Mouse (Mus musculus) adrenal gland, postnatal 4 days (tissue): ENCODE measurements around the gene Plod1. TPM values are rescaled to one million over a fixed set of nuclear protein-coding genes. Genes with fewer than 3 reads are reported as not detected.

Experiments
- DNase-seq, 2 experiments: peaks; one replicate each; pipeline ENCODE4 v3.0.0; 2021 to 2022; ENCODE audit warnings: low spot score in 2 of 2, mixed read lengths in 2 of 2
- total RNA-seq, 2 experiments: library from RNA; stranded (reverse); gene quantifications; 2 replicates each; pipeline ENCODE4 v1.2.3; 2021

Gene Plod1
- total RNA-seq, 2 experiments from 2014 or later = 39.5 to 46.6 TPM

DNA sequence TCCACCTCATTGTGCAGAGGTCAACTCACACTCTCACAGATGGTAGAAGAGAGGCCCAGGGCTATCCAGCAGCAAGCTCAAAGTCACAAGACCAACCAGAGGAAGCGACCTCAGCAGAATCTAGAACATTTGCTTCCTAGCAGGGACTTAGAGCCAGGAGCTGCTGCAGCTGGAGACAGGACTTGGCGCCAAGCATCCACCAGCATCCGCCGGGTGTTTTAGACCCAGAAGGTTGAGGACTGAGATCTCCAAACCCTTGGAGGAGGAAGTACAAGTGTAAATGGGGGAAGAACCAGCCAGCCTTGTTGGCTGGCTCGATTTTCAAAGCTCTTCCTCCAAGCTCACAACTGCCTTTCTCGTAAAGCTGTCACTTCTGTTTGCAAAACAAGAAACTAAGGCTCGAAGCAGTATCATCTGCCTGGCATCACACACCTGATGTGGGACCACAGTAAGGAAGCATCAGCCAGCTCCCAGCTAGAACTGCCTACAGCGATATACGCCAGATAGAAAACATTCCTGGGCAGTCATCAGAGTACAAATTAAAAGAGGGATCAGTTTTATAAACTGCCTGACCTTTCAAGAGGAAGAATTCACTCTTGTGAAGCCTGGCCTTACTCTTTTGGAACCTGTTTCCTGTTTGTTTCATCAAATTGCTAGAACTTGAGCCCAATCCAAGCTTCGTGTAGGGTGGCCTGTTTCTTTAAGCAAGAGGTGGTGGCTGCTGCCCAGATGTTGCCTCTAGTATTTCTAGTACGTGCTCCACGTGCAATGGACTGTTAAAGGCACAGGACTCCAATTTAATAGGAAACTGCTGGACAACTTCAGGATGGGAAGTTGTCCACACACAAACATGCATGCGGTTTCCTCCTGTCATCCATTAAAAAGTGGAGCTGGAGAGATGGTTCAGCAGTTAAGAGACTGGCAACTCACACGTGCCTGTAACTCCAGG, 1.9 kb upstream of the Plod1 start:
- DNase-seq = no peak

DNA sequence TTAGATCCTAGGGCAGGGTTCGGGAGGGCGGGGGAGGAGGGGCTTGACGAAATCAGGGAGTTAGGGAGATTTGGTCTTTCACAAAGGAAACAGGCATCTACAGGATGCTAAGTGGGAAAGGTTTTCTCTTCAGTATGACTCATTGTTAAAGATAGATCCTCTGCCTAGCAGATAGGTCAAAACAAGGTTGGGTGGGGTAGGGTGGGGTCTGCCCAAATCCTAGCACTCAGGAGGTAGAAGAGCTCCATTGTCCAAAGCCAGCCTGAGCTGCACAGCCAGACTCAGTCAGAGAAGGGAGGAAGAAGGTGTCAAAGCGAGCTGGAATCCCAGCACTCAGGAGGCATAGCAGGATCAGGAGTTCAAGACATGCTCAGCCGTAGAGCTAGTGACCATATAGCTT, 919 bp upstream of the Plod1 start:
- DNase-seq = no peak

DNA sequence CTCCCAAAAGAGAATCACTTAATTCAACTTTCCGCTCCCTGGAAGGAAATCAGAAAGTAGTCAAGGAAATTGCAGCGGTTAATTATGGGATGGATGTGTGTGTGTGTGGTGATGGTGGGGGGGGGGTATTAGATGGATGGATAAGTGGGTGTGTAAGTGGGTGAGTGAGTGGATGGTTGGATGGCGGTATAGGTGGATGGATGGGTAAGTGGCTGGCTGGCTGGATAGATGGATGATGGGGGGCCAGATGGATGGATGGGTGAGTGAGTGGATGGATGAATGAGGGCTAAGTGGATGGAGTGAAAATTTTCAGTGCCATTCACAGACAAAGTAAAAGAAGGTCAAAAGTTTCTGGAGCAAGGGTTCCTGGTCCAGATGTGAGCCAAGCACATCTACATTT, 454 bp upstream of the Plod1 start:
- no peak for DNase-seq

DNA sequence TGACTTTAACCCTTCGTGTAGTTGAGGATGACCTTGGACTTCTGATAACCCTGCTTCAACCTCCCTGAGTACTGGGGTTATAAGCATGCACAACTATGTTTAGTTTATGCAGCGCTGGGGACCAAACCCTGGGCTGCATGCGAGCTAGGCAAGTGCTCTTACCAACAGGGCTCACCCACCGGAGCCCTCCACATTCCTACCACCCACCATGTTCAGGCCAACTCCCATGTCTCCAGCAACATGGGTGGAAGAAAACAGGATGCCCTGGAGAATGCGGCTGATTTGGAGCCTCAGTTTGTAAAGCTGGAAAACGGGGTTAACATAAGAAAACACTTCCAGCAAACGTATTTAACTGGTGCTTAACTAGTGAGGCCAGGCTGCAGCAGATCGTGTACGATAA, 663 bp downstream of the Plod1 start:
- no peak for DNase-seq

DNA sequence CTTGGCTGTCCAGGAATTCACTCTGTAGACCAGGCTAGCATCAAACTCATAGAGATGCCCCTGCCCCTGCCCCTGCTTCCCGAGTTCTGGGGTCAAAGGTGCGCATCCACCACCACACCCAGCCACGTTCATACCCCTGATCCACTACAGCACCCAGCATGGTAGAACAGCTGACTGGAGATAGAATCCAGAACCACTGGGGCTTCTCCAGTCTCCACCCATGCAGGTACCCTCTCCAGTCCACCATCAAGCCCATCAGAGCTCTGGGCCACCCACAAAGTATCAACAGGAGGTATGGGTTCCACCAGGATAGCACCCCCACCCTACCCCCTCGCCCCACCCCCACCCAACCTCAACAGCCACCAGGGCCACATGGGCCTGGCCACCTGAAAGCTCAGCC, 2.0 kb downstream of the Plod1 start:
- no peak for DNase-seq

DNA sequence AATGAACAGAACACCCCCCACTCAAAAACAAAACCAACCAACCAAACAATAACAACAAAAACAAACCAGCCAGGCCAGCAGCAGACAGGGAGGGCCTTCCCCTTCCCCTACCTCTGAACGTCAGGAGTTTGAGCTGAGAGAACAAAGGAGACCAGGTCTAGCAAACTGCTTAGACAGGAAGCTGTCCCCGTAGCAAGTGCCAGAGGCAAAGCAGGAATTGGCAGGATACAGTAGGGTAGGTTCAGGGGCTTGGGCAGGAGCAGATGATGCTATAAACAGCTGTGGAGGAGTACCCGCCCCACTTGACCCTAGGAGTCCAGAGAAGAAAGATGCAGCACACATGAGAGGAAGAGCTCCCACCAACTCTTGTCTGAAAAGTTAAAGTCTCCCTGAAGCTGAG, 2.4 kb downstream of the Plod1 start:
- no peak for DNase-seq

DNA sequence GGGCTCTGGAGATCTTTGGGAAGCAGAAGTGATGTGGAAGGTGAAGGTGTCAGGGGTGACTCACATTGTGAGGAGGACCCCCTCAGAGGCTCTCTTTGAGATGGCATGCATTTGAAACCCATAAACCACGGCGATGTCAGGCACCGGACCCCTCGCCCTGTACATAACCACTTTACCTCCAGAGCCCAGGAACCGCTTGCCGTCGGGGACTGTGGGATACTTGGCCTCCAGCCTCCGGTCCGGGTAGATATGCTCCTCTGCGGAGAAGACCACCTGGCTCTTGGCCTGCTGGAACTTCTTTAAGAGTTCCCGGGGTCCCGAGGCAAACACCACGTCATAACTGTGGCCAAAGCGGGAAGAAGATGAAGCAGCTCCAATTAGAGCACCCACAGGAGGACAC, 5.6 kb downstream of the Plod1 start:
- no peak for DNase-seq

DNA sequence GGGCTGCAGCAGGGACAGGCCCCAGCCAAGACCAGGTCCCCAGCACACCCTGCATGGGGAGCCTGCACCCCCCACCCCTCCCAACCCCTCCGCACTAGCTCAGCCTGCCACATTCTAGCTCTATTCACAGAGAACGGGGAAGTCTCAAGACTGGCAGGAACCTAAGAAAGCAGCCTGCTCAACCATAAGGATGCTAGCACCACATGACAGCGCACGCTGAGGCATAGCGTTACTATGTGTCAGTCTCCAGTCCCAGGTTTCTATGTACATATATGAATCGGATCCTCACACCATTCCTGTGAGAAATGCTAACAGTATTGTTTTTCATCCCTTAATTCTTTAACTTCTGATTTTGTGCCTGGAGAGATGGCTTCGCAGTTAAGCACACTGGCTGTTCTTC, 8.0 kb downstream of the Plod1 start:
- DNase-seq = no peak

DNA sequence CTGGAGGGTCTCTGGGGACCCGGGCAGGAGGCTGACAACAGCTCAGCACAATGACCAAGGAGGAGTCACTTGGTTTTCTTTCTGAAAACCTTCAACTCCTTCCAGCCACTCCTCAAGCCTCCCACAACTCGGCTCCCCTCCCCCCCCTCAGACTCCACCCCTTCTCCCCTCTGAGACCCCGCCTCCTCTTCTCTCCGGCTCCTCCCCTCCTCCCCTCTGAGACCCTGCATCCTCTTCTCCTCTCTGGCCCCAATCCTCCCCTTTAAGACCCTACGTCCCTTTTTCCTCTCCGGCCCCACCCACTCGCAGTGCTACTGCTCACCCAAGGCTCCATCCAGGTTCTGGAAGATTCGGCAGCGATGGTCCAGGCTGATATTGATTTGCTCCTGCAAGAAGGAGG, 8.4 kb downstream of the Plod1 start:
- no peak for DNase-seq

DNA sequence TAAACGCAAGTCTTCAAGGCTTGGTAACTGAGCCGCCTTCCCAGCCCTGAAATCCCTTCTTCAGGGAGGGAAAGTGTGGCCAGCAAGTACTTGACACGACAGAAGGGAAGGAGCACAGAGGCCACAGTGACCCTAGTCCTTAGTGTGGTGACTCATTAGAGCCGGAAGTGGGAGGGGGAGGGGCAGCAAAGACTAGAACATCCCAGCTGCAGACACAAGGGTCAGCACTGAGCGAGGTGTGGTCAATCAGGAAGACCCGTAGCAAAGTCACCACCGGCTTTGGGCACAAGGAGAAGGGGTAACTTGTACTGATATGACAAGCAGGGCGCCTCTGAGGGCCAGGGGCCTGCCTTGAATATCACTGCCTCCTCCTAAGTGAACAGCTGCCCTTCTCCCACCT, 8.9 kb downstream of the Plod1 start:
- DNase-seq = no peak

DNA sequence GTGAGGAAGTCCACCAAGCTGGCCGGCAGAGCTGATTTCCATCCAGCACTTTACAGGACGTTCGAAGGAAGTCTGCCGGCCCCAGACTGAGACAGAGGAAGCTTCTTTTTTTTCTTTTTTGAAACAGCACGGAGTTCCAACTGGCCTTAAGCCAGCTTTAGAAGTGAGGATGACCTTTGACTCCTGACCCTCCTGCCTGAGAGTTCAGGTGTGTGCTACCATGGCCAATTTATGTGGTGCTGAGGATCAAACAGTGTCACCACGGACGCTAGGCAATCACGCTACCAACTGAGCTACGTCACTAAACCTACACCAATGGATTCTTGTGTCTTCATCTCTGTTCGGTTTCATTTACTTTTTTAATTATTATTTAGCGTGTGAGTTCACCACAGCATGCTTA, 14.2 kb downstream of the Plod1 start:
- no peak for DNase-seq

DNA sequence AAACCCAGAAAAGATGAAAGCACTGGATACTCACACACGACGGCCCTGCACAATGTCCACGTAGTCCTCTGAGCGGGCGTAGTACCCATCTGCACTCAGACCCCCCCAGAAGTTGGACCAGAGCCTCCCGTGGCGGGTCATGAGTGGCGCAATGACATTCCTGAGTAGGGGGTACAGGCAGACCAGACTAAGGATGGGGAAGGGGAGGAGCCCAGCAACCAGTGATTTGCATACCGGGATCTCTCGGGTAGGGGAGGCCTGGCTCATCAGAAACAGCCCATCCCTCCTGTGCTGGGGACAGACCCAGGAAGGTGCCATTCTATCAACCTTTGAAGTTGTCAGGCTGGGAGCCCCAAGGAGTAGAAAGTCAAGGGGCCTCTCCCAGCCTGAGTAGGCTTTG, 15.6 kb downstream of the Plod1 start:
- DNase-seq = no peak

DNA sequence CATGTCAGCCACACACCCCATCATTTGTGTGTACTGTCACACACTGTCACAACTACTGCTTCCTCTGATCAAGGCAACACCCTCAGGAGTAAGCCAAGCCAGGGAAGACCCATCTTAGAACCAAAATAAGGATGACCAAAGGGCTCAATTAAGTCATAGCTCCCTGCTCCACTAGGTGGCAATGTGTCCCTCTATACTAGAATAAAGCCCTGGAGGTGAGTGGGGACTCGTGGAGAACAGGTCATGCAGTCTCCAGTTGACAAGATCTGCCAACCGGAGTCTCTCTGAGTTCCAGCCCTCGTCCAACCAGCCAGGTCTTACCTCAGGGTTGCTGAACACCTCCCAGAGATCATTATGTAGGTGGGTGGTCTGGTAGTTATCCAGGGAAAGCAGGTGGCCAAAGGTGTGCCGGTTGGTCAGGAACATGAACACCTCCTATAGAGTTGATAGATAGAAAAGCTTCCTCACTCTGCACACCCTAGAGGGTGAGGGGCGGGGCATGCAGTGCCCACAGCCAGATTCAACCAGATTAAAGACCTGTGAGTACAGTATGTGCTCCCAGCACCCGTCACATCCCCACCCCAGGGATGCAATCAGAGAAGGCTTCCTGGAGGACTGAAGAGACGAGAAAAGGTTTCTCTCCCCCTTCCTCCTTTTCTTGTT, 18.0 kb downstream of the Plod1 start:
- DNase-seq = no peak

DNA sequence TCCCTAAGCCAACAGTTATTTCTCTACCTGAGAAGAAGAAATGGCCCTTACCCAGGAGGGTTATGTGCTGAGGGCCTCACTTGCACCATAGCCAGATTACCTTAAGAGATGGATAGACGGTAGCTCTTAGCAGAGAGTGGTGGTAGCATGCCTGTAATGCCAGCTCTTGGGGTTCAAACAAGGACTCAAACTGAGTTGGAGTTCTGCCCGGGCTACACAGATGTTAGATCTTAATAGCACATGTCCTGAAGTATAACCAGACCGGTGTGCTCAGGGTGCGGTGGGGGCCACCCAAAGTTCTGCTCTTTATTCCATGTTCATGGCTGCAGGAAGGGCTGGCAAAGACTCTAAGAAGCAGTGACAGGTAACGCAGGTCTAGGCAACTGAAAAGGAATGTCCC, 27.1 kb downstream of the Plod1 start:
- DNase-seq = no peak

DNA sequence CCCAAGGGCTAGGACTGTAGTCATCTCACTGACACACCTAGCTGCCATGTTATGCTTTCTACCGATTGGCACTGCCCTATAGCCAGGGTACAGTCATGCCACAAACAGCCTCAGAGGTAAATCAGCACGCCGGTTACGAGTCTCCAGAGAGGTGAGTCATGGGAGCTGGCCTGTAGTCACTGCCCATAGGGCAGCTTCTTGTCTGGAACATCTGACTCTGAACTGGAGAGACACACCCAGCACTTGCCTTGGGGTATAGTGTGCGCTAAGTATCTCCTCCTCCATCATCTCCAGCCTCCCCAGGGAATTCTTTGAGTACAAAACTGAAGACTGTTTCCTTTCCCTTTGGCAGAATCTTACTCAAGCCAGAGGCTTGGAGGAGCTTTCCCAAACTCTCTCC, 30.3 kb downstream of the Plod1 start:
- no peak for DNase-seq

DNA sequence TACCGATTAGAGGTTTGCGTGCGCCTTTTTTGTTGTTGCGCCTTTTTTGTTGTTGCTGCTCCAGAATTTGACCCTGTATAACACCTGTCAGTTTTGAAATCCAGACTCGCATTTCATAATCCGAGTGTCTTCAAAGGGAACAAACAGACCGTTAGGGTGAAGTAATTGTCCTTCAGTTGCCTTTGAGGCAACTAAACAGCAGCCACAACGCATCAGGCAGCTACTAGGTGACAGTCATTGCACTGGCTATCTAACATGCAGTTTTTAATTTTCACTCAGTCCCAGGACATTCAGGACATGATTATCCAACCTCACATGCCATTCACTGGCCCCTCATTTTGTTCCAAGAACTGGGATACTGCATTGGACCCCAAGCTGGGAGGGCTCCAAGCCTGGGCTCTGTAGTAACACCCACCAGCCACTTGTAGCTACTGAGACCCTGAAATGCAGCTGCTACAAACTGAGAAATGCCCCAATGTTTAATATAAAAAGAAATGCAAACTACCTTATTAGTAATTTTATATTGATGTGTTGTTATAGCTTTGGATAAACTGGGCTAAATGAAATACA, 31.4 kb downstream of the Plod1 start:
- no peak for DNase-seq

DNA sequence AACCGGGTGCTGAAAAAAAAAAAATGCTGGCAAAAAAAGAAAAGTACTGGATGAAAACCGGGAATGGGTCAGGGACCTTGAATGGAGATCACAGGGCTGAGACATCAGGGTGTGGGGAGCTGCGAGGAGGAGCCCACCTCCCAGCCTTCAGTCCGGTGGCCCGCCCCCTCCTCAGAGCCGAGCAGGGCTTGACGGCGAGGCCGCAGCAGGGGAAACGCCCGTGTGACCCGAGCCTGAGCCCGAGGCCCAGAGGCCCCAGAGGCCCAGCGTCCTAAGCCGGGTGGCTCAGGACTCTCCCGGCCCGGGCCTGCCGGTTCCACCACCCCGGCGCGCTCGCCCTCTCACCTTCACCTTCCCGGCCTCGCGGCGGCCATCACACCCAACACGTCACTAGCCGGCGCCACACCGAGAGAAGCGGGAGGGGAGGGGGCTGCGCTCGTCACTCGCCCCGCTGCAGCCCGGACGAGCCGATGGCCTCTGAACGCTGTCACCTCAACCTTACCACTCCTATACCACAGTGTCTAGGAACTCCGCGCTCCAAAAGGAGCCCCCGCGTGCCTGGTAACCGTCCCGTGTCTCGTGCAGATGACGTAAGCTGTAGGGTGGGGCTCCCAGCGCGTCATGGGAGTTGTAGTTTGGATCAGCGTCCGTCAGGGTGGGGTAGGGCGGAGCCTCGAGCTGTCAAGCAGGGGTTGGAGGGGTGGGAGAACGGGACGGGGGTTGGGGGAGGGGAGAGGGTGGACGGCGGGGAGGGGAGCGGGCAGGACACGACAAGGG, 32.1 kb downstream of the Plod1 start, which contains the start of gene Mfn2:
Gene Mfn2, minus strand, starts transcription at position 392 of the 777 bp plus-strand sequence.
- peak; percentile 64 to 77 for DNase-seq

DNA sequence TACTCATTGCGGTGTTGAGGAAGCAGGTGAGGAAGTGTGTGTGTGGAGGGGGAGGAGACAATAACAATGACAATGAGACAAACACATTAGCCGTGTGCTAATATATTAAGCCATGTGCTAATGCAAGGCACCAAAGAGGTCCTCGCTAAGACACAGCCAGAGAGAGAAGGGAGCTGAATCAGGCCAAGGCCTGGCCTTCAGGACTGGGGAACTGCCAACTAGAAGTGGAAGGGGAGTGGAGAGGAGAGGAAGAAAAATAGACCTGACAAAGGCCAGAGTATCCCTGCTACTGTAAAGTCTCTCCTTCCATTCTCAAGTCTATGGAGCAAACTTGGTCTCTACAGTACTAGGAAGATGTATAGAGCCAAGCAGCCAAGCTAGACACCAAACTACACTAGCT, 33.0 kb downstream of the Plod1 start:
- no peak for DNase-seq

DNA sequence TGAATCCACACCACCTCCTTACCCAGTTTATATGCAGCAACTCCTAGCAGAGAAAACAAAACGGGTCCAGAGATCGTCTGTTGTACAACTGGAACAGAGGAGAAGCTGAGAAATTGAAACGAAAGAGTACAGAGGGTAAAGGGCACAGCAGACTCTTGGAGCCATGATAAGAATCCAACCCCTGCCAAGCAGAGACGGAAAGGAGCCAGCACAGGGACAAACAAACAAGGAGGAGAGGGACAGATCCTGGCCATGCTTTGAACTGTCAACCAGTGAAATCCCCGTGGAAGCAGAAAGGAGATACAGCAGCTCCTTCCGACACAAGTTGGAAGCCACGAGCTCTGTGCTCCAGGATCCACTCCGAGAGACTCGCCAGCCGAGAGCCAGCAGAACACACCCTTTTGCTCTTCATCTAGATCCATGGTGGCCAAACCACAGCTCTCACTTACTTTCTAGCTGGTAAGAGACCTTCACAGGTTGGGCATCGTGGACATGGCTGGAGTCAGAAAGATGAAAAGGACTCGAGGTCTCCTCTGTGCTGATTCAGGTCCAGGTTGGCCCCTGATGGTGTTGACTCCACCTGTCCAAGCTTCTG, 33.6 kb downstream of the Plod1 start:
- DNase-seq = no peak

DNA sequence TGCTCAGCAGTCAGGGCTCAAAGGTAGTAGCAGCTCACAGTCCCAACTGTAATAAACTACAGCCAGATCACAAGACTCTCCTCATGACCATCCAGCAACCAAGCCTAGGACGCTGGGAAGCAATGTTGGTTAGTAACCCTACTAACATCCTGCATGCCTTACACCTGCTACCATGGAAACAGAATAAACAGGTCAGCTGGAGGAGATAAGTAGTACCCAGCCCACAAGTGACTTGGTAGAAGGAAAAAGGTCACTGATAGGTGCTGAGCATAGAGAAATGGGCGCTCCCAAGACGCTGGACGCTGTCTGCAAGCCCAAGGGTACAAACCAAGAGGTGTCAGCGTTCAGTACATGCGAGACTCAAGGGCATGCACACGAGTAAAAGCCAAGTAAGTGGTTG, 36.1 kb downstream of the Plod1 start:
- DNase-seq = no peak

DNA sequence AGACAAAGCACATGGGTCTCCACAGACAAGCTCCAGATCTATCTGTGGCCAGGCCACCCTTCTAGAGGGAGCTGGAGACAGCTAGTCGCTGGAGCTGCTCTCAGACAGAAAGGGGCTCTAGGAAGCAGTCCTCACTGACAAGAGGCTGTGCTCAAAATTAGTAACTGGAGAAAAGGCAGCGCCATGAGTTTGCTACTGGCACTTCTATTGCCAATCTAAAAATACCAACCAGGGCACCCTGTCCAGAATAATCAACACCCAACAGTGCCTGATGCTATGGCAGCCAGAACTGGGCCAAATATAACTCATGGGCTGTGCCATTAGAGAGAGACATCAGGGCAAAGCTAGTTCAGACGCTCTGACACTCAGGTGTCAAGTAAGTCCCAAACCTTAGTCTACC, 39.2 kb downstream of the Plod1 start:
- DNase-seq = no peak
